7 mouse cellular contexts compared by ENCODE assay signal in genomic region chr2:75781078-75781477, GRCm38 (mm10). TPM values are rescaled to one million over a fixed set of nuclear protein-coding genes. Genes with fewer than 3 reads are reported as not detected.
DNase-seq lines count a peak whose midpoint lies in the region; ATAC-seq and TF ChIP-seq lines count a peak whose summit lies in the region.

No protein-coding gene starts in this region.

- H3K27me3 ChIP-seq in thymus, adult 2 months (ENCODE audit: control insufficient read depth, insufficient read depth, low read length) = no peaks in the 10 kb centered on the region
- no peaks in the 10 kb centered on the region for H3K27me3 ChIP-seq in forebrain, embryonic 12.5 days
- H3K27me3 ChIP-seq in kidney, embryonic 15.5 days = no peaks in the 10 kb centered on the region
- H3K27me3 ChIP-seq in megakaryocyte, embryonic 14.5 days (replicated peaks) = no peaks in the 10 kb centered on the region
- H3K27me3 ChIP-seq in stomach, postnatal 0 days (ENCODE audit: control insufficient read depth, insufficient read depth, low read length) = no peaks in the 10 kb centered on the region

- no peak overlapping the region for H3K9ac ChIP-seq in forebrain, embryonic 12.5 days
- H3K9ac ChIP-seq in kidney, embryonic 15.5 days = no peak overlapping the region
- no peak overlapping the region for H3K9ac ChIP-seq in stomach, postnatal 0 days (ENCODE audit: low read length)

- no peaks in the 10 kb centered on the region for H3K9me3 ChIP-seq in forebrain, embryonic 12.5 days
- H3K9me3 ChIP-seq in kidney, embryonic 15.5 days (replicated peaks) = no peaks in the 10 kb centered on the region
- H3K9me3 ChIP-seq in megakaryocyte, embryonic 14.5 days = no peaks in the 10 kb centered on the region
- no peaks in the 10 kb centered on the region for H3K9me3 ChIP-seq in stomach, postnatal 0 days (ENCODE audit: control insufficient read depth, low read length)

- no peak for TF ChIP-seq CTCF in thymus, adult 2 months (IDR thresholded peaks at IDR 0.05; ENCODE audit: borderline replicate concordance, control insufficient read depth, extremely low read depth, insufficient read depth, low read length, poor library complexity)
- TF ChIP-seq CTCF in stomach, postnatal 0 days (IDR thresholded peaks at IDR 0.05; ENCODE audit: low read depth) = peak; percentile 88

- no peak overlapping the region for H3K4me3 ChIP-seq in thymus, adult 2 months (ENCODE audit: control insufficient read depth, insufficient read depth, low read length)
- H3K4me3 ChIP-seq in brown adipose tissue, adult 24 weeks (ENCODE audit: insufficient read depth, low read depth, low read length) = 0 out of 2 replicates have a peak overlapping the region, but pooled peaks have one; percentile 11
- no peak overlapping the region for H3K4me3 ChIP-seq in forebrain, embryonic 12.5 days (replicated peaks)
- H3K4me3 ChIP-seq in kidney, embryonic 15.5 days (replicated peaks) = no peak overlapping the region
- H3K4me3 ChIP-seq in megakaryocyte, embryonic 14.5 days (replicated peaks) = peak overlapping the region; percentile 62
- no peak overlapping the region for H3K4me3 ChIP-seq in stomach, postnatal 0 days (ENCODE audit: low read depth, low read length)

- no peak overlapping the region for H3K27ac ChIP-seq in thymus, adult 2 months (ENCODE audit: control insufficient read depth, insufficient read depth, low read length)
- no peak overlapping the region for H3K27ac ChIP-seq in brown adipose tissue, adult 24 weeks (replicated peaks; ENCODE audit: low read depth, low read length)
- H3K27ac ChIP-seq in forebrain, embryonic 12.5 days = no peak overlapping the region
- no peak overlapping the region for H3K27ac ChIP-seq in kidney, embryonic 15.5 days
- peak overlapping the region; percentile 75; the same call in 1 of the 2 replicates for H3K27ac ChIP-seq in stomach, postnatal 0 days (replicated peaks)

- no peak overlapping the region for H3K4me2 ChIP-seq in forebrain, embryonic 12.5 days
- peak overlapping the region; percentile 24; the same call in 1 of the 2 replicates for H3K4me2 ChIP-seq in kidney, embryonic 15.5 days
- H3K4me2 ChIP-seq in stomach, postnatal 0 days (replicated peaks; ENCODE audit: low read depth) = peak overlapping the region; percentile 17; the same call in 1 of the 2 replicates

- DNase-seq in thymus, adult 2 months = peak; percentile 32
- no peak for DNase-seq in thymus, adult 18-20 months
- no peak for DNase-seq in stomach, postnatal 0 days (ENCODE audit: low spot score)

- peaks cover 12% of the 10 kb centered on the region for H3K4me1 ChIP-seq in thymus, adult 2 months (replicated peaks; ENCODE audit: control insufficient read depth, insufficient read depth, low read length)
- 0 out of 2 replicates have a peak, but pooled peaks cover 3% of the 10 kb centered on the region for H3K4me1 ChIP-seq in brown adipose tissue, adult 24 weeks (ENCODE audit: control insufficient read depth, insufficient read depth, insufficient read length, low read length)
- peaks cover 11% of the 10 kb centered on the region; the same call in 1 of the 2 replicates for H3K4me1 ChIP-seq in forebrain, embryonic 12.5 days
- H3K4me1 ChIP-seq in kidney, embryonic 15.5 days = peaks cover 29% of the 10 kb centered on the region
- H3K4me1 ChIP-seq in megakaryocyte, embryonic 14.5 days = peaks cover 70% of the 10 kb centered on the region
- peaks cover 2% of the 10 kb centered on the region; the same call in 1 of the 2 replicates for H3K4me1 ChIP-seq in stomach, postnatal 0 days (replicated peaks; ENCODE audit: control insufficient read depth, insufficient read depth)

- no peaks in the 10 kb centered on the region for H3K36me3 ChIP-seq in thymus, adult 2 months (ENCODE audit: control insufficient read depth, insufficient read depth, low read length)
- no peaks in the 10 kb centered on the region for H3K36me3 ChIP-seq in forebrain, embryonic 12.5 days (replicated peaks)
- H3K36me3 ChIP-seq in kidney, embryonic 15.5 days = no peaks in the 10 kb centered on the region
- H3K36me3 ChIP-seq in megakaryocyte, embryonic 14.5 days (replicated peaks; ENCODE audit: low read length) = peaks cover 34% of the 10 kb centered on the region
- no peaks in the 10 kb centered on the region for H3K36me3 ChIP-seq in stomach, postnatal 0 days (ENCODE audit: control insufficient read depth, insufficient read depth, low read length)

- no peak for TF ChIP-seq POLR2A in thymus, adult 2 months (IDR thresholded peaks at IDR 0.05; ENCODE audit: control insufficient read depth, extremely low read depth, insufficient read depth, low read length, poor library complexity)

- ATAC-seq in forebrain, embryonic 12.5 days (ENCODE audit: low FRiP score) = peak; percentile 83
- ATAC-seq in kidney, embryonic 15.5 days (replicated peaks; ENCODE audit: low FRiP score) = peak; percentile 67
- ATAC-seq in stomach, postnatal 0 days (ENCODE audit: low FRiP score, low TSS enrichment) = peak; percentile 51

- WGBS in thymus, adult 2 months = under 1% methylated on average over 3 of the region's 3 CpGs
- WGBS in forebrain, embryonic 12.5 days = 0% methylated on average over 3 of the region's 3 CpGs
- WGBS in kidney, embryonic 15.5 days = under 1% methylated on average over 3 of the region's 3 CpGs
- 0% methylated on average over 3 of the region's 3 CpGs for WGBS in stomach, postnatal 0 days

- TF ChIP-seq EP300 in stomach, postnatal 0 days (optimal IDR thresholded peaks at IDR 0.05) = no peak

RNA-seq across cellular contexts. Expression of gene Agps, which starts 50.9 kb away (rescaled TPM):
- polyA plus RNA-seq in thymus, adult 2 months (2012; rRNA removed) = 9.8 and 10.2 TPM in 2 replicates
- polyA plus RNA-seq in brown adipose tissue, adult 24 weeks (2012; ENCODE audit: insufficient read depth, insufficient read length, missing spikeins) = 14.5 and 17.6 TPM in 2 replicates
- polyA plus RNA-seq in forebrain, embryonic 12.5 days (2016; fragmentation: Nextera tagmentation; extraction: Ambion mirVana) = 43.9 and 45.1 TPM in 2 replicates
- 39.1 and 41.5 TPM in 2 replicates for polyA plus RNA-seq in kidney, embryonic 15.5 days (2015; fragmentation: Nextera tagmentation; extraction: Ambion mirVana)
- polyA plus RNA-seq in megakaryocyte, embryonic 14.5 days (2012; ENCODE audit: insufficient read depth, low replicate concordance) = 2.9 TPM in 1 of 2 replicates, not detected in the other
- 11.8 and 12.4 TPM in 2 replicates for polyA plus RNA-seq in stomach, postnatal 0 days (2015; fragmentation: Nextera tagmentation; extraction: Ambion mirVana)

Comparison
In these comparisons a context has a peak if more than half of its experiments do, and no peak if none do; other contexts are left out.
1. H3K4me3 ChIP-seq: peak in brown adipose tissue, adult 24 weeks (single experiment) and megakaryocyte, embryonic 14.5 days (single experiment); none in thymus, adult 2 months (single experiment), forebrain, embryonic 12.5 days (single experiment), kidney, embryonic 15.5 days (single experiment) and stomach, postnatal 0 days (single experiment).
2. Peak in every context shown above with its lines, with median percentiles within 50 percentile points of each other: ATAC-seq.